Mouse (Mus musculus) thymus, adult 2 months (tissue): ENCODE data around the gene Nsun3. TPM values are rescaled to one million over a fixed set of nuclear protein-coding genes. Genes with fewer than 3 reads are reported as not detected.

Source experiments
- DNase-seq: peaks from one replicate; pipeline ENCODE4 v3.0.0; 2021
- H3K27ac ChIP-seq: fragments of 200-500 bp; 2 replicates; pipeline ENCODE4 v1.5.1; 2012; ENCODE audit warnings: low read length, control low read depth; ENCODE audit not compliant: control insufficient read depth, insufficient read depth
- H3K27me3 ChIP-seq: fragments of 200-500 bp; 2 replicates; pipeline ENCODE4 v1.6.1; 2012; ENCODE audit warnings: mild to moderate bottlenecking, low read length, moderate library complexity, mixed read lengths; ENCODE audit not compliant: control insufficient read depth, insufficient read depth
- H3K36me3 ChIP-seq: fragments of 200-500 bp; 2 replicates; pipeline ENCODE4 v1.6.1; 2012; ENCODE audit warnings: mild to moderate bottlenecking, low read length, moderate library complexity; ENCODE audit not compliant: control insufficient read depth, insufficient read depth
- H3K4me1 ChIP-seq: fragments of 200-500 bp; replicated peaks from 2 replicates; pipeline ENCODE4 v1.6.1; 2012; ENCODE audit warnings: low read length; ENCODE audit not compliant: control insufficient read depth, insufficient read depth
- H3K4me3 ChIP-seq: fragments of 200-500 bp; 2 replicates; pipeline ENCODE4 v1.5.1; 2012; ENCODE audit warnings: mild to moderate bottlenecking, low read length, control low read depth, moderate library complexity; ENCODE audit not compliant: control insufficient read depth, insufficient read depth
- CTCF ChIP-seq: fragments of 200-500 bp; IDR thresholded peaks from 2 replicates; pipeline ENCODE4 v1.5.1; 2012; ENCODE audit warnings: mild to moderate bottlenecking, control low read depth, low read length, moderate library complexity, borderline replicate concordance; ENCODE audit not compliant: control insufficient read depth, poor library complexity, insufficient read depth; ENCODE audit errors: extremely low read depth
- POLR2A ChIP-seq: fragments of 200-500 bp; IDR thresholded peaks from 2 replicates; pipeline ENCODE4 v1.6.1; 2012; ENCODE audit warnings: mild to moderate bottlenecking, low read length, control low read depth, moderate library complexity; ENCODE audit not compliant: control insufficient read depth, poor library complexity, insufficient read depth; ENCODE audit errors: extremely low read depth
- WGBS: fragments of 180-500 bp; shearing (Covaris S2); methylation state at CpG from one replicate; pipeline ENCODE4 v1.1.7; 2018; 5-methylcytosine and 5-hydroxymethylcytosine counted together
- polyA plus RNA-seq: library from polyadenylated mRNA; depleted of rRNA; stranded (reverse); fragments of >200 nt; gene quantifications from 2 replicates; pipeline ENCODE4 v1.2.3, GENCODE M21; 2012

The Nsun3 gene
- polyA plus RNA-seq, 1 experiment = 9.8 TPM

GRCm38 (mm10) chr16:62799426-62799825 lies 12.8 kb upstream of the Nsun3 start:
- no peak overlapping the region for H3K4me3 ChIP-seq
- WGBS = 89% methylated on average over 4 of the region's 4 CpGs
- H3K27me3 ChIP-seq = no peaks in the 10 kb centered on the region
- TF ChIP-seq POLR2A (no peak), CTCF (no peak)
- no peaks in the 10 kb centered on the region for H3K4me1 ChIP-seq
- no peaks in the 10 kb centered on the region for H3K36me3 ChIP-seq
- H3K27ac ChIP-seq = no peak overlapping the region
- DNase-seq = no peak

GRCm38 (mm10) chr16:62798808-62799207 lies 12.2 kb upstream of the Nsun3 start:
- TF ChIP-seq CTCF (no peak), POLR2A (no peak)
- H3K27me3 ChIP-seq = no peaks in the 10 kb centered on the region
- no peaks in the 10 kb centered on the region for H3K36me3 ChIP-seq
- WGBS = 94% methylated on average over 3 of the region's 3 CpGs
- no peaks in the 10 kb centered on the region for H3K4me1 ChIP-seq
- no peak overlapping the region for H3K4me3 ChIP-seq
- no peak overlapping the region for H3K27ac ChIP-seq
- DNase-seq = no peak

GRCm38 (mm10) chr16:62796608-62797007 lies 10.0 kb upstream of the Nsun3 start:
- Histone ChIP-seq H3K4me1 (no peaks in the 10 kb centered on the region), H3K36me3 (no peaks in the 10 kb centered on the region), H3K27ac (no peak overlapping the region), H3K4me3 (no peak overlapping the region), H3K27me3 (no peaks in the 10 kb centered on the region)
- 84% methylated on average over 1 of the region's 1 CpGs for WGBS
- no peak for TF ChIP-seq CTCF
- no peak for TF ChIP-seq POLR2A
- no peak for DNase-seq

- 53% methylated on average over 5 of the region's 5 CpGs for WGBS
- Histone ChIP-seq H3K36me3 (no peaks in the 10 kb centered on the region), H3K27ac (no peak overlapping the region), H3K27me3 (no peaks in the 10 kb centered on the region), H3K4me3 (no peak overlapping the region), H3K4me1 (peaks cover 6% of the 10 kb centered on the region)
- no peak for DNase-seq
- TF ChIP-seq POLR2A (no peak), CTCF (no peak)
Measured at GRCm38 (mm10) chr16:62782229-62782628, 4.4 kb downstream of the Nsun3 start.

- Histone ChIP-seq H3K4me1 (no peaks in the 10 kb centered on the region), H3K4me3 (no peak overlapping the region), H3K27me3 (no peaks in the 10 kb centered on the region), H3K36me3 (no peaks in the 10 kb centered on the region), H3K27ac (no peak overlapping the region)
- no peak for TF ChIP-seq POLR2A
- no peak for TF ChIP-seq CTCF
- DNase-seq = no peak
- 94% methylated on average over 10 of the region's 10 CpGs for WGBS
Measured at GRCm38 (mm10) chr16:62778282-62778681, 8.3 kb downstream of the Nsun3 start.

GRCm38 (mm10) chr16:62776034-62776433 lies 10.6 kb downstream of the Nsun3 start:
- 97% methylated on average over 11 of the region's 11 CpGs for WGBS

GRCm38 (mm10) chr16:62773462-62773861 lies 13.2 kb downstream of the Nsun3 start:
- 94% methylated on average over 4 of the region's 4 CpGs for WGBS
- TF ChIP-seq POLR2A (no peak), CTCF (no peak)
- H3K4me1 ChIP-seq = no peaks in the 10 kb centered on the region
- no peak for DNase-seq
- H3K36me3 ChIP-seq = peaks cover 3% of the 10 kb centered on the region; the same call in 1 of the 2 replicates
- H3K27me3 ChIP-seq = no peaks in the 10 kb centered on the region
- H3K4me3 ChIP-seq = no peak overlapping the region
- H3K27ac ChIP-seq = no peak overlapping the region

More at GRCm38 (mm10) chr16:62776034-62776433, 10.6 kb downstream of the Nsun3 start:
- Histone ChIP-seq H3K27ac (no peak overlapping the region), H3K4me1 (no peaks in the 10 kb centered on the region), H3K4me3 (no peak overlapping the region), H3K36me3 (no peaks in the 10 kb centered on the region), H3K27me3 (no peaks in the 10 kb centered on the region)
- TF ChIP-seq POLR2A = no peak
- TF ChIP-seq CTCF = no peak
- DNase-seq = no peak
